Mouse (Mus musculus) forebrain, postnatal 0 days (tissue): ENCODE measurements at regions not wholly inside any gene's neighbourhood (a gene's known extent, or its start where the extent isn't known, plus 50 kb on each side); places are given as distances from the start of the nearest gene placed in this dataset.

Experiments
- ATAC-seq: fragments of 200-750 bp; cut with Nextera tagmentation; 2 replicates; pipeline ENCODE4 v1.8.0; 2017; ENCODE audit warnings: mild to moderate bottlenecking, moderate library complexity
- DNase-seq: peaks from one replicate; pipeline ENCODE4 v3.0.0-alpha.2; 2015
- H3K27ac ChIP-seq: fragments of 300-500 bp; sonication (generic); 2 replicates; pipeline ENCODE4 v1.5.1; 2014; ENCODE audit warnings: low read depth, mild to moderate bottlenecking, antibody characterized with exemption, low read length, moderate library complexity, mixed read lengths
- H3K27me3 ChIP-seq: fragments of 300-500 bp; sonication (generic); 2 replicates; pipeline ENCODE4 v1.6.1; 2014; ENCODE audit warnings: mild to moderate bottlenecking, low read length, mixed read lengths; ENCODE audit not compliant: insufficient read depth
- H3K36me3 ChIP-seq: fragments of 300-500 bp; sonication (generic); 2 replicates; pipeline ENCODE4 v1.6.1; 2014; ENCODE audit warnings: mild to moderate bottlenecking, moderate library complexity; ENCODE audit not compliant: insufficient read depth
- H3K4me1 ChIP-seq: fragments of 300-500 bp; sonication (generic); 2 replicates; pipeline ENCODE4 v1.6.1; 2014; ENCODE audit warnings: antibody characterized with exemption; ENCODE audit not compliant: insufficient read depth
- H3K4me2 ChIP-seq: fragments of 300-500 bp; sonication (generic); 2 replicates; pipeline ENCODE4 v1.6.1; 2014; ENCODE audit warnings: low read depth, mild to moderate bottlenecking, moderate library complexity
- H3K4me3 ChIP-seq: fragments of 300-500 bp; sonication (generic); 2 replicates; pipeline ENCODE4 v1.5.1; 2014; ENCODE audit warnings: low read depth, low read length, mixed read lengths
- H3K9ac ChIP-seq: fragments of 300-500 bp; sonication (generic); 2 replicates; pipeline ENCODE4 v1.6.1; 2014; ENCODE audit warnings: mild to moderate bottlenecking
- H3K9me3 ChIP-seq: fragments of 300-500 bp; sonication (generic); 2 replicates; pipeline ENCODE4 v1.6.1; 2016; ENCODE audit warnings: low read length
- CTCF ChIP-seq: sonication (generic); IDR thresholded peaks from 2 replicates; pipeline ENCODE4 v1.5.1; 2016; ENCODE audit warnings: antibody characterized with exemption, control low read depth, low read depth
- WGBS: fragments of 180-500 bp; shearing (Covaris S2); extraction: QIAGEN DNeasy Blood & Tissue Kit; methylation state at CpG from one replicate; pipeline ENCODE4 v1.1.7; 2014; 5-methylcytosine and 5-hydroxymethylcytosine counted together

GRCm38 (mm10) chr9:32972431-32973052 is 336.5 kb downstream of the Ets1 start:
- no peak overlapping the region for H3K9ac ChIP-seq
- TF ChIP-seq CTCF, result no peak
- no peak overlapping the region for H3K4me2 ChIP-seq
- H3K4me1 ChIP-seq, result no peaks in the 10 kb centered on the region
- H3K36me3 ChIP-seq, result no peaks in the 10 kb centered on the region
- 79% methylated on average over 7 of the region's 7 CpGs for WGBS
- no peak overlapping the region for H3K4me3 ChIP-seq
- H3K9me3 ChIP-seq, result no peaks in the 10 kb centered on the region
- no peak for DNase-seq
- no peaks in the 10 kb centered on the region for H3K27me3 ChIP-seq
- no peak overlapping the region for H3K27ac ChIP-seq
- no peak for ATAC-seq

- Histone ChIP-seq H3K9ac (no peak overlapping the region), H3K36me3 (no peaks in the 10 kb centered on the region), H3K9me3 (no peaks in the 10 kb centered on the region), H3K27me3 (no peaks in the 10 kb centered on the region), H3K4me1 (no peaks in the 10 kb centered on the region), H3K4me3 (no peak overlapping the region), H3K27ac (no peak overlapping the region), H3K4me2 (no peak overlapping the region)
- DNase-seq (no peak), ATAC-seq (no peak)
- TF ChIP-seq CTCF, result no peak
- 79% methylated on average over 7 of the region's 7 CpGs for WGBS
Measured at GRCm38 (mm10) chr9:32977732-32978131, 341.7 kb downstream of the Ets1 start.

GRCm38 (mm10) chr9:32980846-32981245 is 344.8 kb downstream of the Ets1 start:
- ATAC-seq (no peak), DNase-seq (no peak)
- H3K4me1 ChIP-seq, result no peaks in the 10 kb centered on the region
- H3K4me3 ChIP-seq, result no peak overlapping the region
- no peak overlapping the region for H3K4me2 ChIP-seq
- H3K9me3 ChIP-seq, result no peaks in the 10 kb centered on the region
- no peak overlapping the region for H3K9ac ChIP-seq
- TF ChIP-seq CTCF, result no peak
- H3K27ac ChIP-seq, result no peak overlapping the region
- no peaks in the 10 kb centered on the region for H3K36me3 ChIP-seq
- H3K27me3 ChIP-seq, result no peaks in the 10 kb centered on the region

GRCm38 (mm10) chr9:32983182-32983581 is 347.2 kb downstream of the Ets1 start:
- no peaks in the 10 kb centered on the region for H3K4me1 ChIP-seq
- ATAC-seq (no peak), DNase-seq (no peak)
- no peaks in the 10 kb centered on the region for H3K27me3 ChIP-seq
- no peak overlapping the region for H3K27ac ChIP-seq
- no peak overlapping the region for H3K4me2 ChIP-seq
- H3K9me3 ChIP-seq, result no peaks in the 10 kb centered on the region
- H3K4me3 ChIP-seq, result no peak overlapping the region
- TF ChIP-seq CTCF, result no peak
- H3K9ac ChIP-seq, result no peak overlapping the region
- WGBS, result 35% methylated on average over 2 of the region's 2 CpGs
- no peaks in the 10 kb centered on the region for H3K36me3 ChIP-seq

- no peaks in the 10 kb centered on the region for H3K27me3 ChIP-seq
- H3K4me3 ChIP-seq, result no peak overlapping the region
- H3K4me1 ChIP-seq, result no peaks in the 10 kb centered on the region
- ATAC-seq (no peak), DNase-seq (no peak)
- TF ChIP-seq CTCF, result no peak
- no peaks in the 10 kb centered on the region for H3K9me3 ChIP-seq
- H3K27ac ChIP-seq, result no peak overlapping the region
- H3K36me3 ChIP-seq, result no peaks in the 10 kb centered on the region
- H3K9ac ChIP-seq, result no peak overlapping the region
- no peak overlapping the region for H3K4me2 ChIP-seq
- 71% methylated on average over 9 of the region's 9 CpGs for WGBS
Measured at GRCm38 (mm10) chr9:32986836-32987673, 351.0 kb downstream of the Ets1 start.

GRCm38 (mm10) chr9:32989006-32989405 is 353.0 kb downstream of the Ets1 start:
- Histone ChIP-seq H3K4me3 (no peak overlapping the region), H3K9me3 (no peaks in the 10 kb centered on the region)
- ATAC-seq, result no peak

GRCm38 (mm10) chr9:32998323-32998722 is 362.3 kb downstream of the Ets1 start:
- Histone ChIP-seq H3K9me3 (0 out of 2 replicates have a peak, but pooled peaks cover 7% of the 10 kb centered on the region), H3K9ac (no peak overlapping the region), H3K4me3 (no peak overlapping the region), H3K4me2 (no peak overlapping the region), H3K27me3 (no peaks in the 10 kb centered on the region), H3K27ac (no peak overlapping the region), H3K4me1 (no peaks in the 10 kb centered on the region), H3K36me3 (no peaks in the 10 kb centered on the region)
- no peak for DNase-seq
- TF ChIP-seq CTCF, result no peak
- no peak for ATAC-seq
- 85% methylated on average over 1 of the region's 1 CpGs for WGBS

More at GRCm38 (mm10) chr9:32989006-32989405, 353.0 kb downstream of the Ets1 start:
- DNase-seq, result no peak
- Histone ChIP-seq H3K9ac (no peak overlapping the region), H3K4me2 (no peak overlapping the region), H3K4me1 (no peaks in the 10 kb centered on the region), H3K36me3 (no peaks in the 10 kb centered on the region), H3K27me3 (no peaks in the 10 kb centered on the region), H3K27ac (no peak overlapping the region)
- WGBS, result 74% methylated on average over 1 of the region's 1 CpGs
- TF ChIP-seq CTCF, result no peak
